Mouse (Mus musculus) left cerebral cortex, postnatal 10 days (tissue): ENCODE data around the gene Agpat2. TPM values are rescaled to one million over a fixed set of nuclear protein-coding genes. Genes with fewer than 3 reads are reported as not detected.

ENCODE experiments used
- DNase-seq, 2 experiments: peaks; one replicate each; pipeline ENCODE4 v3.0.0; 2021 to 2022; ENCODE audit warnings: low spot score in 2 of 2, mixed read lengths in 1 of 2; ENCODE audit errors: extremely low spot score in 1 of 2
- intact Hi-C: fragments of 180-260 bp; cut with DNase I; formaldehyde crosslinking; loops from one replicate; pipeline ENCODE4 v1.15.1; 2025
- microRNA-seq: library from miRNA; unstranded; fragments of <30 nt; microRNA quantifications from one replicate; pipeline ENCODE4 v1.2.0, GENCODE M21; 2022
- total RNA-seq, 2 experiments: library from RNA; stranded (reverse); gene quantifications; 2 replicates each; pipeline ENCODE4 v1.2.3; 2021

Gene Agpat2
- total RNA-seq, 2 experiments from 2014 or later: 1.6 to 2.2 TPM

GRCm38 (mm10) chr2:26555076-26555475, 49.1 kb downstream of the Agpat2 start:
- intact Hi-C loops: no loop called here
- peak in 1 of 2 experiments; percentile 70 for DNase-seq

GRCm38 (mm10) chr2:26553904-26554303, 50.3 kb downstream of the Agpat2 start:
- intact Hi-C loops: no loop called here

DNA sequence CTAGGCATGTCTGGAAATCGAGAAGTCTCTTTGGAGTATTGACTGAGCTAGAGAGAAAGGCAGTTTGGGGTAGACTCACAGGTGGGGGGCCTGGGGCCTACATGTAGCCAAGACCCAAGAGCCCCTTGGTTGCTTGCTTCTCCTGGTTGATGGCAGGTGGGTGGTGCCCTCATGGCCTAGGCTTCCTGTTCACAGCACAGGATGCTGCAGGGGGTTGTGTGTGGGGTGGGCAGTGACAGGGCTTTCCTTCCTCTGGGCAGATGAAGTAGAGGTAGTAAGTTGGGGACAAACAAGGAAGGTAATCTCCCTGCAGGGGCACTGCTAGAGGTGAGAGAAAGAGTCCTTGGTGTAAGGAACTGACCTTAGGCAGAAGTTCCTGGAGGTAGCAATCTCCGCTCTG, 52.2 kb downstream of the Agpat2 start:
- no peak for DNase-seq
- intact Hi-C loops: no loop called here

More at GRCm38 (mm10) chr2:26553904-26554303, 50.3 kb downstream of the Agpat2 start:
- DNase-seq: no peak

DNA sequence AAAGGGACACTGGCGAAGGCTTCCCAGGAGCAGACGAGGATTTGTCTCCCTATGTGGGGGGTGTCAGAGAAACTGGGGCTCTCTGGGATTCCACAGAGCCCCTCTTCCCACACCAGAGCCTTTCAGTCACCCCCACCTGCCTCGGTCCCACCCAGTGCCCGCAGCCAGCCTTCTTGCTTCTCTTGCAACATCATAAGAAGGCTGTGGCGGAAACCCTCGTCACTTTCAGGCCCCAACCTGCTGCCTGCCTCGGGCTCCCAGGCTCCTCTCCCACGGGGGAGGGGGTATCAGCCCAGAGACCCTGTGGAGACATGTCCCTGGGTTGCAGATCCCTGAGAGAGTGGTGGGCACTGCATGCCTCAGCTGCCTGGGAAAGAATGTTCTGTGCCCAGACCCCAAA, 52.8 kb downstream of the Agpat2 start:
- intact Hi-C loops: no loop called here
- no peak for DNase-seq

DNA sequence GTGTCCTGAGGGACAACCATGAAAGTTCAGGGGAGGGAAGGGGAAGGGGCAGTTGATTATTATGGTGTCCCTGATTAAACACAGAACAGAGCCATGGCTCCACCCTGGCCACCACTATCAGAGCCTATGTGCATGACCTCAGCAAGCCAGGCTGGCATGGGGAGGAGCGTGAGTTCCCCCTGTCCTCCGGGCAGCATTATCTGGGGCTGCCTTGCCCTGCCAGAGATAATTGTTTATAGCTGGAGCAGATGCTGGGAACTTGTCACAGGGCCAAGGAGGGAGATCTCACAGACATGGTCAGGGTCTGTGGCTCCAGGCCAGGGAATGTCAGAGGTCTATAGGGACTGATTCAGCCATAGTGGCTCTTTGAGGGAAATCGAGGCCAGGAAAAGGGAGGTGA, 53.4 kb downstream of the Agpat2 start:
- intact Hi-C loops: no loop called here
- DNase-seq: no peak

DNA sequence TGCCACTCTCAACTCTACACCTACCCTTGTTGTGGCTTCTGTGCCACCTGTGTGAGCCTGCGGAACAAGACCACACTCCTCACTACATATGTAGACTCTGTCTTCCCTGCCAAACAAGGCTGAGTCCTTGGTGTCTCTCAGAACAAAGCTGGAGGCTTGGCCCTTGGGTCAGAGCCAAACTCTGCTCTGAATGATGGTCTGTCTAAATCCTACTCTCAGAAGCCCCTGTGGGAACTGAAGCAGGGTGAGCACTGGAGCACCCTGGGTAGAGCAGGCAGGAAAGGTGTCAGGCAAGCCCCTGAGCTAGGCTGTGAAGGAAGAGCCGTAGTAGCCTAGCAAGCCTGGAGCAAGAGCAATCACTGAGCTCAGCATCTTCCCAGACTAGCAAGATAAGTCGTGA, 54.0 kb downstream of the Agpat2 start:
- intact Hi-C loops: no loop called here
- no peak for DNase-seq

- intact Hi-C loops: no loop called here
- no peak for DNase-seq
Observed at GRCm38 (mm10) chr2:26549801-26550200, 54.4 kb downstream of the Agpat2 start.

DNA sequence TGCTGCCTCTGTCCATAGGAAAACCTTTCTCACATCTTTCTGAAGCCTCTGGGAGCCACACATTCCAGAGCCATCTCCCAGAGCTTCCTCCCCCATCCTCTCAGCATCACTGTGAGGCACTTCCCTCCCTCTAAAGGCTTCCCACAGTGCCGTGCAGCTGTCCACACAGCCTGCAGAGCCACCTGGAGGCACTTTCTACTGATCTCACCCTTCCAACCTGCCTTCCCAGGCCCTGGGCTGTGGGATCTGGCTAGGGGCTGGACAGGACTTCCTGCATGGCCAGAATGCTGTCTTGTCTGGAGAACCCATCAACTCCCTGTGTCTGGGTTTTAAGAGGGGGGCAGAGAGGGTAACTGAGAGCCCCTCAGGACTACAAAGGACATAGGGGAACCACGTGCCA, 56.7 kb downstream of the Agpat2 start:
- peak in 1 of 2 experiments; percentile 78 for DNase-seq
- intact Hi-C loops: no loop called here

GRCm38 (mm10) chr2:26544265-26544664, 60.0 kb downstream of the Agpat2 start:
- intact Hi-C loops: loop anchor here (5.0 kb wide), 1 partner anchor 57 kb away; no protein-coding TSS in a partner anchor
- DNase-seq: peak in 1 of 2 experiments; percentile 72

DNA sequence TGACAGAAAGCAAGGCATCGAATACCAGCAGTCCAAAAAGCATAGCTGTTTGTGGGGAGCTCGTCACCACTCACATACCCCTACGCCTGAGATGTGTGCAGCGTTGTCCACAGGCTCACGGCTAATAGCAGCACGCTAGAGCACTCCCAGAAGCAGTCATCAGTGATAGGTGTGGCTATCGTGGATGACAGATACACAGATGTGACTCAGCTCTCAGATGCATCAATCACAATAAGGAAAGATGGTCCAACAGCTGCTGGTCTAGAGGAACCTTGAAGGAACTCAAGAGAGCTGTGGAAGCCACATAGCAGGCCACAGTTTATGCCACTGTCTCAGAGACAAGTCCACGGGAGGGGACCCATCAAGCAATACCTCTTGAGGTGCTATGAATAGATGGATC, 60.4 kb downstream of the Agpat2 start:
- DNase-seq: no peak
- intact Hi-C loops: loop anchor here (5.0 kb wide), 1 partner anchor 56 kb away; no protein-coding TSS in a partner anchor

DNA sequence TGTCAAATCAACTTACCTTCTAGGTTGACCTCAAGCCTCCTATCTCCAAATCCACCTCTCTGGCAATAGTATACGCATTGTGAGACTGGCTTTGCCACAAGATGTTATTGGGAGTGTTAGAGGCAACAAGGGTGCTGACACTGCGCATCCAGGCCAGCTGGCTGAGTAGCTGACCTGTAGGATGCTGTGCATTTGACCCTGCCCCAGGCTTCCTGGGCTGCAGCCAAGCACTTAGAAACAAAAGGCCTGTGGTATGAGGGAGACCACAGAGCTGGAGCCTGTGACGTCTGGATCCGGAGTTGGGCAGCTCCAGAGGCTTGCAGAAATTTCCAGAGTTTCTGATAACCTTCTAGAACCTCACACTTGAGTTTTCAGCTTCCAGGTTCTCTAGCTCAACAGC, 61.1 kb downstream of the Agpat2 start:
- intact Hi-C loops: loop anchor here (5.0 kb wide), 1 partner anchor 56 kb away; no protein-coding TSS in a partner anchor
- peak in 1 of 2 experiments; percentile 69 for DNase-seq

Small RNAs within 50 kb of the gene (microRNA-seq; reads per million reads assigned to microRNA genes)
- gene Mir126a (1.1 reads per million), gene Mir126b (not detected)

Other genes starting within 250 kb of the Agpat2 start
- gene Card9, start 243.5 kb downstream of the Agpat2 start, total RNA-seq: 1 to 10 TPM; 2.1 to 2.9 TPM
- gene Snapc4, start 223.8 kb downstream of the Agpat2 start, total RNA-seq: 10 to 100 TPM; 78.8 to 80.9 TPM
- 100 to 1,000 TPM; 187 to 190 TPM for gene Entr1, start 215.1 kb downstream of the Agpat2 start, total RNA-seq
- 100 to 1,000 TPM; 126 to 129 TPM for gene Pmpca, start 215.1 kb downstream of the Agpat2 start, total RNA-seq
- 10 to 100 TPM; 17.3 to 19.6 TPM for gene Inpp5e, start 195.2 kb downstream of the Agpat2 start, total RNA-seq
- gene Sec16a, start 159.2 kb downstream of the Agpat2 start, total RNA-seq: 10 to 100 TPM; 43.6 to 46.3 TPM
- gene Notch1, start 87.8 kb downstream of the Agpat2 start, total RNA-seq: 10 to 100 TPM; 26.4 to 30.5 TPM
- 10 to 100 TPM; 73.5 to 83.0 TPM for gene Egfl7, start 24.4 kb downstream of the Agpat2 start, total RNA-seq
- not detected for gene Gm20532, start 17.8 kb downstream of the Agpat2 start, total RNA-seq
- 10 to 100 TPM; 88.2 to 90.8 TPM for gene Fam69b, start 24.0 kb upstream of the Agpat2 start, total RNA-seq
- not detected for gene Lcn4, start 66.9 kb upstream of the Agpat2 start, total RNA-seq